8 mouse cellular contexts compared by ENCODE assay signal in genomic region chr5:148398451-148398765, GRCm38 (mm10). TPM values are rescaled to one million over a fixed set of nuclear protein-coding genes. Genes with fewer than 3 reads are reported as not detected.
DNase-seq lines count a peak whose midpoint lies in the region; ATAC-seq and TF ChIP-seq lines count a peak whose summit lies in the region.

No protein-coding gene starts in this region.

- H3K9ac ChIP-seq in limb, embryonic 15.5 days, result no peak overlapping the region

- H3K27me3 ChIP-seq in testis, adult 2 months (ENCODE audit: control insufficient read depth, insufficient read depth, low read length), result no peaks in the 10 kb centered on the region
- H3K27me3 ChIP-seq in forebrain, embryonic 10.5 days (ENCODE audit: poor library complexity, severe bottlenecking), result peaks cover 17% of the 10 kb centered on the region
- no peaks in the 10 kb centered on the region for H3K27me3 ChIP-seq in limb, embryonic 15.5 days

- H3K4me3 ChIP-seq in testis, adult 2 months (ENCODE audit: control insufficient read depth, low read depth, low read length), result peak overlapping the region; percentile 88; the same call in 1 of the 2 replicates
- peak overlapping the region; percentile 88 for H3K4me3 ChIP-seq in forebrain, embryonic 10.5 days
- H3K4me3 ChIP-seq in limb, embryonic 15.5 days, result peak overlapping the region; percentile 77

- no peaks in the 10 kb centered on the region for H3K36me3 ChIP-seq in testis, adult 2 months (ENCODE audit: control insufficient read depth, insufficient read depth, low read length)
- peaks cover 23% of the 10 kb centered on the region for H3K36me3 ChIP-seq in forebrain, embryonic 10.5 days (replicated peaks)
- H3K36me3 ChIP-seq in limb, embryonic 15.5 days, result 0 out of 2 replicates have a peak, but pooled peaks cover 5% of the 10 kb centered on the region

- no peak for ATAC-seq in limb, embryonic 15.5 days (ENCODE audit: insufficient number of reproducible peaks, low FRiP score, low TSS enrichment, low read depth)

- 67% methylated on average over 6 of the region's 6 CpGs for WGBS in forebrain, embryonic 10.5 days
- 50% methylated on average over 6 of the region's 6 CpGs for WGBS in limb, embryonic 15.5 days

- no peak for DNase-seq in testis, postnatal 14 days (ENCODE audit: low spot score)
- no peak for DNase-seq in forebrain, embryonic 10.5 days (ENCODE audit: extremely low spot score, low spot score)
- no peak for DNase-seq in adrenal gland, postnatal 25 days
- no peak for DNase-seq in right cerebral cortex, postnatal 25 days
- no peak for DNase-seq in right cerebral cortex, postnatal 14 days
- DNase-seq in thymus, postnatal 36 days, result no peak

- no peak for TF ChIP-seq CTCF in testis, adult 2 months (IDR thresholded peaks at IDR 0.05; ENCODE audit: control insufficient read depth, insufficient read depth, insufficient replicate concordance, low read depth, low read length)

- no peaks in the 10 kb centered on the region for H3K9me3 ChIP-seq in forebrain, embryonic 10.5 days
- H3K9me3 ChIP-seq in limb, embryonic 15.5 days, result no peaks in the 10 kb centered on the region

- no peak overlapping the region; the same call in 1 of the 2 replicates for H3K27ac ChIP-seq in testis, adult 2 months (ENCODE audit: control insufficient read depth, insufficient read depth, low read depth, low read length)
- H3K27ac ChIP-seq in forebrain, embryonic 10.5 days, result no peak overlapping the region
- H3K27ac ChIP-seq in limb, embryonic 15.5 days, result no peak overlapping the region

- no peak for TF ChIP-seq POLR2A in testis, adult 2 months (IDR thresholded peaks at IDR 0.05; ENCODE audit: control insufficient read depth, low read depth, low read length)

- peaks cover 15% of the 10 kb centered on the region for H3K4me1 ChIP-seq in testis, adult 2 months (ENCODE audit: control insufficient read depth, insufficient read depth, low read length)
- H3K4me1 ChIP-seq in forebrain, embryonic 10.5 days, result peaks cover 25% of the 10 kb centered on the region
- H3K4me1 ChIP-seq in limb, embryonic 15.5 days, result peaks cover 16% of the 10 kb centered on the region

- H3K4me2 ChIP-seq in limb, embryonic 15.5 days, result peak overlapping the region; percentile 97

RNA-seq across cellular contexts. Expression of gene Slc7a1, which starts 1.3 kb away (rescaled TPM):
- polyA plus RNA-seq in testis, adult 2 months (2012; rRNA removed), result 8.9 and 10.5 TPM in 2 replicates
- 17.4 and 17.6 TPM in 2 replicates for polyA plus RNA-seq in forebrain, embryonic 10.5 days (2016; fragmentation: Nextera tagmentation; extraction: Ambion mirVana)
- 22.7 and 23.6 TPM in 2 replicates for polyA plus RNA-seq in limb, embryonic 15.5 days (2015; fragmentation: Nextera tagmentation; extraction: Ambion mirVana)
- 86.8 and 106 TPM in 2 replicates for total RNA-seq in adrenal gland, postnatal 25 days (2021)
